Mouse (Mus musculus): ENCODE measurements around the gene Olfr826. TPM values are rescaled to one million over a fixed set of nuclear protein-coding genes. Genes with fewer than 3 reads are reported as not detected.

Gene Olfr826
- polyA plus RNA-seq (2015; fragmentation: Nextera tagmentation; extraction: Ambion mirVana) = not detected in 2 replicates

DNA sequence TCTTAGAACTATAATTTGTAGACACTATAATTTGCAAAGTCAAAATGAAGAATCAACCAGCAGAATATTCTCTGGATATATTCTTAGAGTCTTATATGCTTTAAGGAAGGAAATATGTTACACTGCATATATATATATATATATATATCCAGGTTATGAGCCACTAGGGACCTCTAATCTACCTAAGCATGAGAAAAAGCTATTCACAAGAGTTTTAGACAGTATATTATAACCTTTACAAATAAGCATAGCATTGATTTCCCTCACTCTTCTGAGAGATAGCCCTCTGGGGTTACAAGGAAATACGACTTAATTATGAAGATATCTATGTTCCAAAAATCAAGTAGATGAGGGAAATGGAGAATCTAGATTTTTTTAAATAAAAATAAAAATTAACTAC lies at the start of gene Olfr826:
Gene Olfr826, minus strand, starts transcription at position 101 of the 400 bp plus-strand sequence.

DNA sequence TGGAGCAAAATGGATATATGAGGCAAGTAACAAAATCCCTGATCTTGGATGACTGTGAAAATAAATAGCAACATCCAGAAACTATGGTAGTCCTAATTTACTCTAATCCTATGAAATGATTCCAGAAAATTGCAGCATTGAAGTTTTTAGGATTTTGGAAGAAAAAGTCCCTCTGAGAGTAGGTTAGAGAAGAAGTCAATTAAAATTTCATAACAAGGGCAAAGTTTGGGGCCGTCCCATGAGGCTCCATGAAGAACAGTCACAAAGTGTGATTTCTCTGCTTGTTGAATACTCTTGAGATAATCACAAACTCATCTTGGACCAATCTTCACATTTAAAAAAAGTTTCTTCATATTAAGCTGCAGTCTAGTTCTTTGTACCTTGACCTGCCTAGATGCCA lies 30.3 kb upstream of the Olfr826 start, which contains the start of gene Olfr827:
Gene Olfr827, minus strand, starts transcription at position 101 of the 400 bp plus-strand sequence.

DNA sequence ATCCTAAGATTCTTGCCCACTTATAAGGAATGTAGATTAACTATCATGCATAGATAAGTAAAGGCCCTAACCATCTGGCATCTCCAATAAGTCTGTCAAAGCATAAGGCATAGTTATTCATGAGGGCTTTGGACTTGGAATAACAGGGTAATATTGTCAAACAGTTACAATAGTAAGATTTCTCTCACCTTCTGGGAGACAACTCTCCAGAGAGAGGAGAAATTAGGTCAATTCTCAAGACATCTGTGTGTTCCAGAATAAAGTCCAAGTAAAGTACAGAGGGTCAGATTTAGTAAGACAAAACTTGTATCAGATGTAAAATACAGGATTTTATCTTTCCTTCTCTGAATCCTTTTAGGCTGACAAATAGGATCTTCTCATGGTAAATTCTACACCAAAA lies 17.3 kb downstream of the Olfr826 start, which contains the start of gene Olfr825:
Gene Olfr825, minus strand, starts transcription at position 101 of the 400 bp plus-strand sequence.

DNA sequence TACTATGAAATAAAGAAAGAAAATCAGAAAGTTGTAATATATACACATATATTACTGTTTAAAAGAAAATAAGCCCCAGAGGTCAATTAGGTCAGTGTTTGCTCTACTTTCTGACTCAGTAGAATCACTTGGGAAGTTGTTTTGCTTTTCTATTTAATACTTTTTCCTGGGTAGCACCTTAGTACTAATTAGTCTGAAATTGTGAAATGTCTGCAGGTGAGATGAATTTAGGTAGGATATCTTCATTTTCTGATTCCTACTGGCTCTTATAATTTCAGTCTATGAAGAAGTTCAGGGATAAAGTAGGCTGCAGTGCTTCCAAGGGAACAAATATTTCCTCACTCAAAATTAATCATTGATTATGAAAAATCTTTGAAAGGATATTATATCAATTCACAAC lies 54.1 kb downstream of the Olfr826 start, which contains the start of gene Olfr824:
Gene Olfr824, minus strand, starts transcription at position 101 of the 400 bp plus-strand sequence.

Other genes with a start within 250 kb of the Olfr826 start
- gene Olfr818, start 235.1 kb downstream of the Olfr826 start, polyA plus RNA-seq (2015; fragmentation: Nextera tagmentation; extraction: Ambion mirVana) = not detected in 2 replicates
- gene Olfr819, start 216.9 kb downstream of the Olfr826 start, polyA plus RNA-seq (2015; fragmentation: Nextera tagmentation; extraction: Ambion mirVana) = not detected in 2 replicates
- gene Olfr247, start 208.0 kb downstream of the Olfr826 start, polyA plus RNA-seq (2015; fragmentation: Nextera tagmentation; extraction: Ambion mirVana) = not detected in 2 replicates
- not detected in 2 replicates for gene Gm10310, start 199.1 kb downstream of the Olfr826 start, polyA plus RNA-seq (2015; fragmentation: Nextera tagmentation; extraction: Ambion mirVana)
- gene Olfr820, start 171.6 kb downstream of the Olfr826 start, polyA plus RNA-seq (2015; fragmentation: Nextera tagmentation; extraction: Ambion mirVana) = not detected in 2 replicates
- gene Olfr821, start 153.8 kb downstream of the Olfr826 start, polyA plus RNA-seq (2015; fragmentation: Nextera tagmentation; extraction: Ambion mirVana) = not detected in 2 replicates
- gene Olfr822, start 113.0 kb downstream of the Olfr826 start, polyA plus RNA-seq (2015; fragmentation: Nextera tagmentation; extraction: Ambion mirVana) = not detected in 2 replicates
- not detected in 2 replicates for gene Olfr823, start 68.8 kb downstream of the Olfr826 start, polyA plus RNA-seq (2015; fragmentation: Nextera tagmentation; extraction: Ambion mirVana)
- gene Olfr824, start 54.2 kb downstream of the Olfr826 start, polyA plus RNA-seq (2015; fragmentation: Nextera tagmentation; extraction: Ambion mirVana) = not detected in 2 replicates
- not detected in 2 replicates for gene Olfr825, start 17.4 kb downstream of the Olfr826 start, polyA plus RNA-seq (2015; fragmentation: Nextera tagmentation; extraction: Ambion mirVana)
- gene Olfr827, start 30.2 kb upstream of the Olfr826 start, polyA plus RNA-seq (2015; fragmentation: Nextera tagmentation; extraction: Ambion mirVana) = not detected in 2 replicates
- not detected in 2 replicates for gene Neurod4, start 96.1 kb upstream of the Olfr826 start, polyA plus RNA-seq (2015; fragmentation: Nextera tagmentation; extraction: Ambion mirVana)
- 0.13 and 0.40 TPM in 2 replicates for gene Tespa1, start 138.7 kb upstream of the Olfr826 start, polyA plus RNA-seq (2015; fragmentation: Nextera tagmentation; extraction: Ambion mirVana)
- gene Vmn2r84, start 210.1 kb upstream of the Olfr826 start, polyA plus RNA-seq (2015; fragmentation: Nextera tagmentation; extraction: Ambion mirVana) = not detected in 2 replicates
- not detected in 2 replicates for gene Vmn2r85, start 245.5 kb upstream of the Olfr826 start, polyA plus RNA-seq (2015; fragmentation: Nextera tagmentation; extraction: Ambion mirVana)

Measured in urinary bladder, postnatal 0 days (tissue).